ENCODE assay signal across 10 mouse cellular contexts in genomic region chr3:90255784-90256353, GRCm38 (mm10). TPM values are rescaled to one million over a fixed set of nuclear protein-coding genes. Genes with fewer than 3 reads are reported as not detected.
DNase-seq lines count a peak whose midpoint lies in the region; ATAC-seq lines count a peak whose summit lies in the region.
"Had no signal": no experiment of that assay in that cellular context is flagged by ENCODE, and none has a peak within 500 bp of the region (broad histone marks: within the 10 kb centered on the region; RNA-seq: fewer than 3 reads in every experiment).

No protein-coding gene starts in this region.

- peak overlapping the region; percentile 73; the same call in 1 of the 2 replicates for H3K4me2 ChIP-seq in heart, embryonic 15.5 days
- peak overlapping the region; percentile 90 for H3K4me2 ChIP-seq in midbrain, embryonic 11.5 days
- H3K4me2 ChIP-seq in midbrain, embryonic 16.5 days (ENCODE audit: low read length), result no peak overlapping the region; the same call in 1 of the 2 replicates
- H3K4me2 ChIP-seq in limb, embryonic 12.5 days, result peak overlapping the region; percentile 89

- WGBS in heart, embryonic 15.5 days, result 90% methylated on average over 14 of the region's 14 CpGs
- WGBS in midbrain, embryonic 11.5 days, result 93% methylated on average over 14 of the region's 14 CpGs
- 95% methylated on average over 14 of the region's 14 CpGs for WGBS in midbrain, embryonic 16.5 days
- WGBS in limb, embryonic 12.5 days, result 93% methylated on average over 14 of the region's 14 CpGs

- H3K9me3 ChIP-seq in heart, embryonic 15.5 days (replicated peaks), result no peaks in the 10 kb centered on the region
- H3K9me3 ChIP-seq in midbrain, embryonic 11.5 days (ENCODE audit: control insufficient read depth, low read length), result no peaks in the 10 kb centered on the region
- H3K9me3 ChIP-seq in midbrain, embryonic 16.5 days (replicated peaks; ENCODE audit: control insufficient read depth, low read length, poor library complexity, severe bottlenecking), result no peaks in the 10 kb centered on the region
- H3K9me3 ChIP-seq in limb, embryonic 12.5 days, result no peaks in the 10 kb centered on the region

- H3K9ac ChIP-seq in heart, embryonic 15.5 days, result no peak overlapping the region
- H3K9ac ChIP-seq in midbrain, embryonic 11.5 days (ENCODE audit: low read length), result no peak overlapping the region
- H3K9ac ChIP-seq in midbrain, embryonic 16.5 days (ENCODE audit: low read depth, low read length), result no peak overlapping the region
- H3K9ac ChIP-seq in limb, embryonic 12.5 days (replicated peaks), result no peak overlapping the region; the same call in 1 of the 2 replicates

- peaks cover 45% of the 10 kb centered on the region for H3K36me3 ChIP-seq in heart, embryonic 15.5 days
- peaks cover 21% of the 10 kb centered on the region for H3K36me3 ChIP-seq in midbrain, embryonic 11.5 days (ENCODE audit: control insufficient read depth, insufficient read depth, low read length)
- H3K36me3 ChIP-seq in midbrain, embryonic 16.5 days (ENCODE audit: control insufficient read depth, insufficient read depth, low read length), result peaks cover 22% of the 10 kb centered on the region
- H3K36me3 ChIP-seq in limb, embryonic 12.5 days, result peaks cover 53% of the 10 kb centered on the region

- no peak for DNase-seq in heart, adult 9 months (ENCODE audit: low spot score in 2 of 2)
- DNase-seq in midbrain, embryonic 11.5 days (ENCODE audit: low spot score, missing footprints), result peak; percentile 26
- no peak for DNase-seq in natural killer cell, adult 2 months (ENCODE audit: low spot score in 2 of 2)
- DNase-seq: kidney, postnatal 14 days; lung, postnatal 14 days; thymus, adult 18-20 months had no signal

- ATAC-seq in heart, embryonic 15.5 days (replicated peaks; ENCODE audit: insufficient number of reproducible peaks, insufficient read depth, low FRiP score, low read depth), result no peak
- ATAC-seq in midbrain, embryonic 11.5 days (ENCODE audit: low FRiP score), result no peak
- no peak for ATAC-seq in midbrain, embryonic 16.5 days
- ATAC-seq in limb, embryonic 12.5 days (ENCODE audit: insufficient number of reproducible peaks, insufficient read depth, low FRiP score, low TSS enrichment, low read depth), result no peak
- no peak for ATAC-seq in megakaryocyte-erythroid progenitor cell, adult 5-6 weeks (replicated peaks; ENCODE audit: low FRiP score, low TSS enrichment, poor library complexity, severe bottlenecking)

- no peak overlapping the region for H3K4me3 ChIP-seq in heart, embryonic 15.5 days
- H3K4me3 ChIP-seq in midbrain, embryonic 11.5 days (ENCODE audit: low read depth, low read length), result no peak overlapping the region
- H3K4me3 ChIP-seq in midbrain, embryonic 16.5 days (ENCODE audit: low read depth, low read length), result no peak overlapping the region
- H3K4me3 ChIP-seq in limb, embryonic 12.5 days (replicated peaks), result peak overlapping the region; percentile 90

- H3K4me1 ChIP-seq in heart, embryonic 15.5 days (replicated peaks), result peaks cover 14% of the 10 kb centered on the region
- H3K4me1 ChIP-seq in midbrain, embryonic 11.5 days (ENCODE audit: control insufficient read depth, insufficient read depth, low read length), result peaks cover 8% of the 10 kb centered on the region
- peaks cover 16% of the 10 kb centered on the region for H3K4me1 ChIP-seq in midbrain, embryonic 16.5 days (ENCODE audit: control insufficient read depth, insufficient read depth, low read length)
- H3K4me1 ChIP-seq in limb, embryonic 12.5 days (replicated peaks), result peaks cover 14% of the 10 kb centered on the region

- no peaks in the 10 kb centered on the region for H3K27me3 ChIP-seq in heart, embryonic 15.5 days
- no peaks in the 10 kb centered on the region for H3K27me3 ChIP-seq in midbrain, embryonic 11.5 days (ENCODE audit: control insufficient read depth, insufficient read depth, low read length)
- H3K27me3 ChIP-seq in midbrain, embryonic 16.5 days (ENCODE audit: control insufficient read depth, insufficient read depth, low read depth, low read length), result no peaks in the 10 kb centered on the region
- H3K27me3 ChIP-seq in limb, embryonic 12.5 days, result no peaks in the 10 kb centered on the region

- no peak overlapping the region for H3K27ac ChIP-seq in heart, embryonic 15.5 days
- no peak overlapping the region for H3K27ac ChIP-seq in midbrain, embryonic 11.5 days (ENCODE audit: low read depth, low read length)
- H3K27ac ChIP-seq in midbrain, embryonic 16.5 days (ENCODE audit: low read length), result no peak overlapping the region
- H3K27ac ChIP-seq in limb, embryonic 12.5 days, result no peak overlapping the region

RNA-seq across cellular contexts. Expression of gene Crtc2, which starts 1.9 kb away (rescaled TPM):
- polyA plus RNA-seq in heart, embryonic 15.5 days (2015; fragmentation: Nextera tagmentation; extraction: Ambion mirVana), result 10.8 and 15.9 TPM in 2 replicates
- 8.0 and 9.0 TPM in 2 replicates for polyA plus RNA-seq in midbrain, embryonic 11.5 days (2014; fragmentation: Nextera tagmentation; extraction: Ambion mirVana)
- polyA plus RNA-seq in midbrain, embryonic 16.5 days (2015; fragmentation: Nextera tagmentation; extraction: Ambion mirVana), result 21.5 and 24.6 TPM in 2 replicates
- 18.6 and 30.3 TPM in 2 replicates for polyA plus RNA-seq in limb, embryonic 12.5 days (2016; fragmentation: Nextera tagmentation; extraction: Ambion mirVana)
- 33.0 and 45.4 TPM in 2 replicates for total RNA-seq in megakaryocyte-erythroid progenitor cell, adult 5-6 weeks (2014; fragmentation: Nextera tagmentation)
- total RNA-seq in megakaryocyte-erythroid progenitor cell, adult 5-6 weeks (2017), result 5.6 and 10.8 TPM in 2 replicates

RNA-seq across cellular contexts. Expression of gene Slc39a1, which starts 7.9 kb away (rescaled TPM):
- 76.0 and 86.2 TPM in 2 replicates for polyA plus RNA-seq in heart, embryonic 15.5 days (2015; fragmentation: Nextera tagmentation; extraction: Ambion mirVana)
- 58.7 and 59.4 TPM in 2 replicates for polyA plus RNA-seq in midbrain, embryonic 11.5 days (2014; fragmentation: Nextera tagmentation; extraction: Ambion mirVana)
- polyA plus RNA-seq in midbrain, embryonic 16.5 days (2015; fragmentation: Nextera tagmentation; extraction: Ambion mirVana), result 43.0 and 46.8 TPM in 2 replicates
- polyA plus RNA-seq in limb, embryonic 12.5 days (2016; fragmentation: Nextera tagmentation; extraction: Ambion mirVana), result 56.8 and 62.0 TPM in 2 replicates
- total RNA-seq in megakaryocyte-erythroid progenitor cell, adult 5-6 weeks (2014; fragmentation: Nextera tagmentation), result 21.9 and 23.2 TPM in 2 replicates
- total RNA-seq in megakaryocyte-erythroid progenitor cell, adult 5-6 weeks (2017), result 27.2 and 36.8 TPM in 2 replicates

RNA-seq across cellular contexts. Expression of gene Dennd4b, which starts 9.1 kb away (rescaled TPM):
- polyA plus RNA-seq in heart, embryonic 15.5 days (2015; fragmentation: Nextera tagmentation; extraction: Ambion mirVana), result 4.6 and 6.9 TPM in 2 replicates
- polyA plus RNA-seq in midbrain, embryonic 11.5 days (2014; fragmentation: Nextera tagmentation; extraction: Ambion mirVana), result 3.8 and 4.0 TPM in 2 replicates
- 7.8 and 8.5 TPM in 2 replicates for polyA plus RNA-seq in midbrain, embryonic 16.5 days (2015; fragmentation: Nextera tagmentation; extraction: Ambion mirVana)
- 5.7 and 5.9 TPM in 2 replicates for polyA plus RNA-seq in limb, embryonic 12.5 days (2016; fragmentation: Nextera tagmentation; extraction: Ambion mirVana)
- 32.4 and 33.3 TPM in 2 replicates for total RNA-seq in megakaryocyte-erythroid progenitor cell, adult 5-6 weeks (2014; fragmentation: Nextera tagmentation)
- 7.0 and 21.5 TPM in 2 replicates for total RNA-seq in megakaryocyte-erythroid progenitor cell, adult 5-6 weeks (2017)

RNA-seq across cellular contexts. Expression of gene Creb3l4, which starts 12.6 kb away (rescaled TPM):
- polyA plus RNA-seq in heart, embryonic 15.5 days (2015; fragmentation: Nextera tagmentation; extraction: Ambion mirVana), result 2.2 and 3.0 TPM in 2 replicates
- polyA plus RNA-seq in midbrain, embryonic 11.5 days (2014; fragmentation: Nextera tagmentation; extraction: Ambion mirVana), result 3.2 and 4.3 TPM in 2 replicates
- 1.1 and 2.2 TPM in 2 replicates for polyA plus RNA-seq in midbrain, embryonic 16.5 days (2015; fragmentation: Nextera tagmentation; extraction: Ambion mirVana)
- 11.7 and 12.9 TPM in 2 replicates for polyA plus RNA-seq in limb, embryonic 12.5 days (2016; fragmentation: Nextera tagmentation; extraction: Ambion mirVana)
- total RNA-seq in megakaryocyte-erythroid progenitor cell, adult 5-6 weeks (2014; fragmentation: Nextera tagmentation), result not detected in 2 replicates
- not detected in 2 replicates for total RNA-seq in megakaryocyte-erythroid progenitor cell, adult 5-6 weeks (2017)

RNA-seq across cellular contexts. Expression of gene Jtb, which starts 24.5 kb away (rescaled TPM):
- 78.4 and 79.5 TPM in 2 replicates for polyA plus RNA-seq in heart, embryonic 15.5 days (2015; fragmentation: Nextera tagmentation; extraction: Ambion mirVana)
- 110 and 112 TPM in 2 replicates for polyA plus RNA-seq in midbrain, embryonic 11.5 days (2014; fragmentation: Nextera tagmentation; extraction: Ambion mirVana)
- 87.6 and 100 TPM in 2 replicates for polyA plus RNA-seq in midbrain, embryonic 16.5 days (2015; fragmentation: Nextera tagmentation; extraction: Ambion mirVana)
- polyA plus RNA-seq in limb, embryonic 12.5 days (2016; fragmentation: Nextera tagmentation; extraction: Ambion mirVana), result 86.2 and 88.6 TPM in 2 replicates
- total RNA-seq in megakaryocyte-erythroid progenitor cell, adult 5-6 weeks (2014; fragmentation: Nextera tagmentation), result 72.0 and 95.1 TPM in 2 replicates
- 38.3 and 48.5 TPM in 2 replicates for total RNA-seq in megakaryocyte-erythroid progenitor cell, adult 5-6 weeks (2017)
